Mouse (Mus musculus): ENCODE results near the gene Rspry1. TPM values are rescaled to one million over a fixed set of nuclear protein-coding genes. Genes with fewer than 3 reads are reported as not detected.

Gene Rspry1
- polyA plus RNA-seq, 1 experiment from 2014 or later, result 17.5 TPM

- no peak for TF ChIP-seq CTCF (IDR thresholded peaks at IDR 0.05; ENCODE audit: low read depth)
- Histone ChIP-seq H3K9ac (ENCODE audit: low read depth, low read length) (no peak overlapping the region), H3K4me1 (replicated peaks; ENCODE audit: control insufficient read depth, insufficient read depth, low read length) (no peaks in the 10 kb centered on the region), H3K4me2 (replicated peaks; ENCODE audit: low read depth) (no peak overlapping the region), H3K36me3 (ENCODE audit: control insufficient read depth, insufficient read depth) (peaks cover 58% of the 10 kb centered on the region), H3K27ac (ENCODE audit: low read depth, low read length) (no peak overlapping the region), H3K9me3 (ENCODE audit: control insufficient read depth) (no peaks in the 10 kb centered on the region), H3K27me3 (replicated peaks; ENCODE audit: control insufficient read depth, insufficient read depth, low read length) (no peaks in the 10 kb centered on the region), H3K4me3 (ENCODE audit: low read depth, low read length) (no peak overlapping the region)
- ATAC-seq, result no peak
- WGBS, result 87% methylated on average over 3 of the region's 3 CpGs
Measured at GRCm38 (mm10) chr8:94649496-94649895, 47.8 kb downstream of the Rspry1 start.

- ATAC-seq, result no peak
- no peak overlapping the region for H3K9ac ChIP-seq (ENCODE audit: low read depth, low read length)
Measured at GRCm38 (mm10) chr8:94652951-94653350, 51.2 kb downstream of the Rspry1 start.

GRCm38 (mm10) chr8:94654994-94655393 lies 53.3 kb downstream of the Rspry1 start:
- H3K27me3 ChIP-seq (replicated peaks; ENCODE audit: control insufficient read depth, insufficient read depth, low read length), result no peaks in the 10 kb centered on the region
- H3K4me3 ChIP-seq (ENCODE audit: low read depth, low read length), result no peak overlapping the region
- no peak overlapping the region for H3K27ac ChIP-seq (ENCODE audit: low read depth, low read length)
- H3K4me2 ChIP-seq (replicated peaks; ENCODE audit: low read depth), result no peak overlapping the region
- no peak overlapping the region for H3K9ac ChIP-seq (ENCODE audit: low read depth, low read length)
- ATAC-seq, result no peak
- no peak for TF ChIP-seq CTCF (IDR thresholded peaks at IDR 0.05; ENCODE audit: low read depth)
- no peaks in the 10 kb centered on the region for H3K4me1 ChIP-seq (replicated peaks; ENCODE audit: control insufficient read depth, insufficient read depth, low read length)
- H3K36me3 ChIP-seq (ENCODE audit: control insufficient read depth, insufficient read depth), result peaks cover 47% of the 10 kb centered on the region
- no peaks in the 10 kb centered on the region for H3K9me3 ChIP-seq (ENCODE audit: control insufficient read depth)

More at GRCm38 (mm10) chr8:94652951-94653350, 51.2 kb downstream of the Rspry1 start:
- no peaks in the 10 kb centered on the region for H3K27me3 ChIP-seq (replicated peaks; ENCODE audit: control insufficient read depth, insufficient read depth, low read length)
- H3K9me3 ChIP-seq (ENCODE audit: control insufficient read depth), result no peaks in the 10 kb centered on the region
- no peak overlapping the region for H3K4me2 ChIP-seq (replicated peaks; ENCODE audit: low read depth)
- no peaks in the 10 kb centered on the region for H3K4me1 ChIP-seq (replicated peaks; ENCODE audit: control insufficient read depth, insufficient read depth, low read length)
- 93% methylated on average over 3 of the region's 3 CpGs for WGBS
- no peak overlapping the region for H3K4me3 ChIP-seq (ENCODE audit: low read depth, low read length)
- no peak overlapping the region for H3K27ac ChIP-seq (ENCODE audit: low read depth, low read length)
- H3K36me3 ChIP-seq (ENCODE audit: control insufficient read depth, insufficient read depth), result peaks cover 53% of the 10 kb centered on the region
- TF ChIP-seq CTCF (IDR thresholded peaks at IDR 0.05; ENCODE audit: low read depth), result no peak

GRCm38 (mm10) chr8:94658031-94658430 lies 56.3 kb downstream of the Rspry1 start:
- Histone ChIP-seq H3K4me2 (replicated peaks; ENCODE audit: low read depth) (no peak overlapping the region), H3K27me3 (replicated peaks; ENCODE audit: control insufficient read depth, insufficient read depth, low read length) (no peaks in the 10 kb centered on the region), H3K27ac (ENCODE audit: low read depth, low read length) (no peak overlapping the region), H3K9ac (ENCODE audit: low read depth, low read length) (no peak overlapping the region), H3K36me3 (ENCODE audit: control insufficient read depth, insufficient read depth) (peaks cover 35% of the 10 kb centered on the region), H3K4me1 (replicated peaks; ENCODE audit: control insufficient read depth, insufficient read depth, low read length) (no peaks in the 10 kb centered on the region), H3K4me3 (ENCODE audit: low read depth, low read length) (no peak overlapping the region), H3K9me3 (ENCODE audit: control insufficient read depth) (no peaks in the 10 kb centered on the region)
- no peak for ATAC-seq
- whole genome bisulfite sequencing, result 88% methylated on average over 2 of the region's 2 CpGs
- TF ChIP-seq CTCF (IDR thresholded peaks at IDR 0.05; ENCODE audit: low read depth), result peak; percentile 57

- peak; percentile 86 for ATAC-seq
- peak overlapping the region; percentile 29; the same call in 1 of the 2 replicates for H3K27ac ChIP-seq (ENCODE audit: low read depth, low read length)
- H3K9ac ChIP-seq (ENCODE audit: low read depth, low read length), result no peak overlapping the region
- peaks cover 20% of the 10 kb centered on the region; the same call in 1 of the 2 replicates for H3K36me3 ChIP-seq (ENCODE audit: control insufficient read depth, insufficient read depth)
- no peaks in the 10 kb centered on the region for H3K9me3 ChIP-seq (ENCODE audit: control insufficient read depth)
- no peak overlapping the region for H3K4me3 ChIP-seq (ENCODE audit: low read depth, low read length)
- no peak for TF ChIP-seq CTCF (IDR thresholded peaks at IDR 0.05; ENCODE audit: low read depth)
- H3K27me3 ChIP-seq (replicated peaks; ENCODE audit: control insufficient read depth, insufficient read depth, low read length), result no peaks in the 10 kb centered on the region
- WGBS, result 39% methylated on average over 4 of the region's 4 CpGs
- H3K4me2 ChIP-seq (replicated peaks; ENCODE audit: low read depth), result peak overlapping the region; percentile 6; the same call in 1 of the 2 replicates
- H3K4me1 ChIP-seq (replicated peaks; ENCODE audit: control insufficient read depth, insufficient read depth, low read length), result no peaks in the 10 kb centered on the region
Measured at GRCm38 (mm10) chr8:94660418-94660817, 58.7 kb downstream of the Rspry1 start.

GRCm38 (mm10) chr8:94664722-94665121 lies 63.0 kb downstream of the Rspry1 start:
- no peak for ATAC-seq
- H3K9me3 ChIP-seq (ENCODE audit: control insufficient read depth), result no peaks in the 10 kb centered on the region

More at GRCm38 (mm10) chr8:94664722-94665121, 63.0 kb downstream of the Rspry1 start:
- H3K4me3 ChIP-seq (ENCODE audit: low read depth, low read length), result no peak overlapping the region
- H3K9ac ChIP-seq (ENCODE audit: low read depth, low read length), result no peak overlapping the region
- H3K27ac ChIP-seq (ENCODE audit: low read depth, low read length), result no peak overlapping the region
- no peak for TF ChIP-seq CTCF (IDR thresholded peaks at IDR 0.05; ENCODE audit: low read depth)
- H3K36me3 ChIP-seq (ENCODE audit: control insufficient read depth, insufficient read depth), result no peaks in the 10 kb centered on the region; the same call in 1 of the 2 replicates
- no peaks in the 10 kb centered on the region for H3K27me3 ChIP-seq (replicated peaks; ENCODE audit: control insufficient read depth, insufficient read depth, low read length)
- no peak overlapping the region for H3K4me2 ChIP-seq (replicated peaks; ENCODE audit: low read depth)
- WGBS, result 83% methylated on average over 2 of the region's 2 CpGs
- no peaks in the 10 kb centered on the region for H3K4me1 ChIP-seq (replicated peaks; ENCODE audit: control insufficient read depth, insufficient read depth, low read length)
